Mouse (Mus musculus) forelimb bud, embryonic 11.5 days (tissue): ENCODE measurements around the gene Dap3.
"Not testable (repeated sequence)": the region's sequence is repeated elsewhere in the genome, so short reads cannot be mapped to it uniquely, and the experiment has no call there.

ENCODE experiments used
- DNase-seq: peaks from one replicate; pipeline ENCODE4 v3.0.0-alpha.2; 2012; ENCODE audit warnings: low read depth, low spot score

Dap3 gene

DNA sequence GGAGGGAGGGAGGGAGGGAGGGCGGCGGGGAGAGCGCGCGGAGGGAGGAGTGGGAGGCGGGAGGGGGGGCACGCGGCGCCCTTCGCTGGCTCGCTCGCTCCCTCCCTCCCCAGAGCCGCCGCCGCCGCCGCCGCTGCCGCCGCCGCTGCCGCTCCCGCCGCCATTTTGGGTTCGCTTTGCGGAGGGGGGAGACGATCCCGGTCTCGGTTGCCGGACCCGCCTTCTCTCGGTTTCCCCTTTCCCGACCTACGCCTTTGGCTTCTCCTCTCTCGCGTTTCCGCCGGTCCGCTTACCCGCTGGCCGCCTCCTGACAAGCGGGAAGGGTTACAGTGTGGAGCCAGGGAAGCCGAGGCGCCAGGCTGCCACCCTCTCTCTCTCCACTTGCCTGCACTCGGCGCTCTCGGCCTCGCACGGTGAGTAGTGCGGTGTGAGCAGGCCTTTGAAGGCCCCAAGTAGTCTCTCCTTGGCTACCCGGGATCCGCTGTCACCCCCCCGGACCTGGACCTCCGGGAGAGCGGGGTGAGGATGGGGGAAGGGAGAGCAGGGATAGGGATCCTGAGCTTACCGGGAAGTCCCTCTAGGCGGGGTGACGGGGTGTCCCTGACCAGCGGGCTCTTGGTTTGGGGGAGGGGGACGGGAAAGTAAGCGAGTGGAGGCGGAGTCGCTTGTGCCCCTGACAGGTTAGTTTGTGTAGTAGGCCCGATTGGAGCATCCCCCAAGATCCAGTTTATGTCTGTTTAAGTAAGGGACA, at the start of gene Dap3, which contains the start of gene Ash1l:
Dap3 (minus strand) TSS at position 606 of the 751 bp plus-strand sequence.
Ash1l (plus strand) TSS at position 47 of the 751 bp plus-strand sequence.
- DNase-seq = peak; percentile 76

DNA sequence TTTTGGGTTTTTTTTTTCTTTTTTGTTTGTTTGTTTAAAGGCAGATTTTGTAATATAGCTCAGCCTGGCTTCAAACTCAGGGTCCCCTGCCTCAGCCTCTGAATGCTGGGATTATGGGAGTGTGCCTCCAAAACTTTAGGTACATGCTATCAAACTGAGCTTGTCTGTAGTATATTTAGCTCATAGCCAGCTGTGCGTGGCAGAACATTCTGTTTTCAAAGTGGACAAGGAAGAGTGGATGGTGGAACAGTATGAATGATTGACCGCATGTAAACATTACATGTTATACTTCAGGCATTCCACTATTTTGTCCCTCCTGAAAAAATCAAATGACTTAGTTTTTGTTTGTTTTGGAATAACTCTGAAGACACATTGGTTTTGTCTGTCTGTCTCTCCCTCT, 41.8 kb upstream of the Dap3 start:
- DNase-seq = no peak

- no peak for DNase-seq
Observed at GRCm38 (mm10) chr3:88983921-88984381, 33.0 kb upstream of the Dap3 start.

GRCm38 (mm10) chr3:88981206-88982010, 30.4 kb upstream of the Dap3 start:
- no peak for DNase-seq

DNA sequence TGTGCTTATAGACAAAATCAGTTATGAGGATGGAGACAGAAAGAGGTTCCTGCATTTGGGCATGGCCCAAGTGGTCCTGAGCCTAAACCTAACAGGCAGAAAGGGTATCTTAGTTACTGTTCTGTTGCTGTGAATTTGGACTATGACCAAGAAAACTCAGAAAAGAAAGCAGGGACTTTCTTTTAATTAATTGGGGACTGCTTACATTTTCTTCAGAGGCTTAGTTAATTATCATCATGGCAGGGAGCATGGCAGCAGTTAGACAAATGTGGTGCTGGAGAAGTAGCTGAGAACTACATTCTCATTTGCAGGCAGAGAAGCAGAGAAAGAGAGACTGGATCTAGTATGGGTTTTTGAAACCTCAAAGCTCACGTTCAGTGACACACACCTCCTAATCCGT, 24.0 kb upstream of the Dap3 start:
- no peak for DNase-seq

DNA sequence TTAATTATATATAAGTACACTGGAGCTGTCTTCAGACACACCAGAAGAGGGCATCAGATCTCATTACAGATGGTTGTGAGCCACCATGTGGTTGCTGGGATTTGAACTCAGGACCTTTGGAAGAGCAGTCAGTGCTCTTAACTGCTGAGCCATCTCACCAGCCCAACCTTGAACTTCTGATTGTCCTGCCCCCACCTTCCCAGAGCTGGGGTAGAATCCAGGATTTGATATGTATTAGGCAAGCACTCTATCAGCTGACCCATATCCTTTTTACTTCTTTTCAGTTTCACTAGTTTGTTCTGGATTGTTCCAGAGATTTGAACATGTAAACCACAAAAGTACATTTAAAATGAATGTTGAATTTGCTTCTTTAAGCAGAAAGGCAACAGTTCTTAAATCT, 12.2 kb upstream of the Dap3 start:
- not testable (repeated sequence) for DNase-seq

DNA sequence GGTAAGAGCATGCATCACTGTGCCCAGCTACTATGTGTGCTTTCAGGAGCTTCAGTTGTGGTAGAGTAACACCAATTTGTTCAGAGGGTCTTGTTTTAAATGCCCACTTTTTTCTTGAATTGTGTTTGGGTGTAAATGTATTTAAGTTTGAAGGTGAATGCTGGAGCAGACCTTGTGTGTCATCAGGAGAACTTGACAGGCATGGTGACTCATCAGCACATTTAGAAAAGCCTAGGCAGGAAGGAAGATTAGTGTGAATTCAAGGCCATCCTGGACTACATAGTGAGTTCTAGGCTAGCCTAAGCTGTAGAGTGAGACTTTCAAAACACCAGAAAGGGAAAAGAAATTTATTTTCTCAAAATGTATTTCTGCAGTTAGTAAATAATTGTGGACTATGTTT, 2.8 kb upstream of the Dap3 start:
- no peak for DNase-seq

GRCm38 (mm10) chr3:88953246-88953645, 2.3 kb upstream of the Dap3 start:
- no peak for DNase-seq

DNA sequence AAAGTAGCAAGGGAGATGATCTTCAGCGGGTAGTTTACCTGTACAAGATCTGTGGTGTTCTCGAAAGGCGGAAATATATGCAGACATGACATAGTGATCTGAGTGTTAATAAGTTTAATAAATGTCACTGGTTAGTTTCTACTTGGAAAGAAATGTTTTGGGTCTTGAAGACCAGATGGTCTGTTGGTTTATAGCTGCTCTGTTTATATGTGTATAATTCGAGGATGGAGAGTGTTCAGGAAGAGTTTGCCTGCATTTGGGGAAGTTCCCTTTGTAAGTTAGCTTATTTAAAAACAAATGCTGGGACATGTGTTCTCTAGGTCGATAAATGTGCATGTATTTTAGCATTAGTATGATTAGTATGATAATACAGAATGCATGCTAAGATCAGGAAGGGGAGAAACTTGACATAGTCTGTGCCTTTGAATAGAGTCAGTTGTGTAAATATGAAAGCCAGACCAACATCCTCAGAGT, 383 bp upstream of the Dap3 start:
- no peak for DNase-seq

GRCm38 (mm10) chr3:88949786-88950575, 1.0 kb downstream of the Dap3 start:
- peak; percentile 86 for DNase-seq

- DNase-seq = no peak
Observed at GRCm38 (mm10) chr3:88944109-88944508, 6.9 kb downstream of the Dap3 start.

- DNase-seq = no peak
Observed at GRCm38 (mm10) chr3:88942316-88942880, 8.6 kb downstream of the Dap3 start.

DNA sequence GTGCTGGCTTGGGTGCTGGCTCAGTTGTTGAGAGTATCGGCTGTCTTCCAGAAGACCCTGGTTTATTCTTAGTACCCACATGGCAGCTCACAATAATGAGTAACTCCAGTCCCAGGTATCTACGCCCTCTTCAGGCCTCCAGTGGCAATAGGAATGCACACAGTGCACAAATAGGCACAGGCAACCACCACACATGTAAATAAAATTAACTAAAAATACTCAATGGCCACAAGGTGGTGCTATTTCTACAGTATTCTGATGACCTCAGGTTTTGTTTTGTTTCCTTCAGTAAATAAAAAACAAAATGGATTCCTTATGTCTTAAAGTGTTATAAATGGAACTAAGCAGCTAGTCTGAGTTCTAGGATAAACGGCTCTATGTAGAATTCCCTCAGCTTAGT, 11.2 kb downstream of the Dap3 start:
- peak; percentile 65 for DNase-seq

DNA sequence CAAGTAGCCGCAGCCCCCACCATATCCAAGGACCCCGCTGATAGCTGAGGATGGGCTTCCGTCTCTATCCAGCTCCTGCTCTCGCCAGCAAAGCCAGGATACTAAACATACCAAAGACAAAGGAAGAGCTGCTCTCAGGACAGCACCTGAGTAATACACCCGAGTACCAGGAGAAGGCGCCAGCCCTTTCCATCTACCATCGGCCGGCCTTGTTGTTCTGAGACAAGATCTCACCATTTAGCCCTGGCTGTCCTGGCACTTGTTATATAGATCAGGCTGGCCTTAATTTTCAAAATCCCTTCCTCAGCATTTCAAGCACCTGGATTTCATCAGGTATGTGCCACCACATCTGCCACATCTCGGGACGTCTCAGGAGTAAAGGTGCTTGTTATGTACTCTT, 11.9 kb downstream of the Dap3 start:
- no peak for DNase-seq

GRCm38 (mm10) chr3:88929501-88929900, 21.5 kb downstream of the Dap3 start:
- no peak for DNase-seq

GRCm38 (mm10) chr3:88925651-88926050, 25.3 kb downstream of the Dap3 start:
- DNase-seq = no peak

DNA sequence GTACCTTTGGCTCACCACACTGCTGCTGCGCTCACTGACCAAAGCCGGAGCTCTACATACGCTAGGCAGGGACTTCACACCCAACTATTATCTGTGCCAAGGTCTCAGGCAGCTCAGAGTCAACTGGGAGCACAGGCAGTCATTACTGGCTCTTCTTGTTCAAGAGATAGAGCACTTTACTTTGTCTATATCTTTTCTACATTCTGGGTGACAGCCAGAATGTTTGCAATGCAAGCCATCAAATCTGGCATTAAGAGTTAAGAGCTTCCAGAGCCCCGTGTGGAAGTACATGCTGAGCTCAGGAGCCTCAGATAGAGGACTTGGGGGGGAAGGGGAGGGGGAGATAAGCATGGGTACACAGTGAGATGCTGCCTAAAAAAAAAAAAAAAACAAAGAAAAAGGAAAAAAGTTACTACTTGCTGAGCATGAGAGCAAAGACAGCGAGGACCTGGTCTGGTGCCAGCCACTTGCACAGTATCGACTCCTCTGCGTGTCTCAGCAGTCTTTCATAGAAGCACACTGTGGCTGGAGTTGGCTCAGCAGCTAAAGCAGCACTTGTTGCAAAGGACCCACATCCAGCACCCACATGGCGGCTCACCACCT, 26.9 kb downstream of the Dap3 start:
- no peak for DNase-seq

- no peak for DNase-seq
Observed at GRCm38 (mm10) chr3:88921411-88921810, 29.6 kb downstream of the Dap3 start.

- no peak for DNase-seq
Observed at GRCm38 (mm10) chr3:88918981-88919380, 32.0 kb downstream of the Dap3 start.

- DNase-seq = no peak
Observed at GRCm38 (mm10) chr3:88914384-88914810, 36.6 kb downstream of the Dap3 start.
